Mouse (Mus musculus) 3134 (cell line): ENCODE measurements at regions not wholly inside any gene's neighbourhood (a gene's known extent, or its start where the extent isn't known, plus 50 kb on each side); places are given as distances from the start of the nearest gene placed in this dataset.

ENCODE experiments used
- DNase-seq: peaks from one replicate; pipeline ENCODE4 v3.0.0-alpha.2; 2011; ENCODE audit warnings: low spot score; ENCODE audit not compliant: insufficient read length; ENCODE audit errors: extremely low read depth

DNA sequence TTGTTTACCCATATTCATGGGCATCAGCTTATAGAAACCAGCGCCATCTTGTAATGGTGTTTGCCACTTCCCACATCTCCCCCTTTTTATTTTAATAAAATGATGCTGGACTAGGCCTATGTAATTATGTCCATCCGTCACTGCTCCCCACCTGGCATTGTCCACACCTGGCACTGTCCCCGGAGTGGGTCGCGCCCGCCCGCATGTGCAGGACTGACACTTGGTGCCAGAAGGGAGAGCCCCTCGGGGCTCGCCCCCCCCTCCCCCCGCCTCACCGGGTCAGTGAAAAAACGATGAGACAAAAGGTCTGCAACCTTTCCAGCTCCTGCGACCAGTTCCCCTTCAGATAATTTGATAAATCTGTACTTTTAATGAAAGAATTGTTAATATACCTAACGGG lies 450.8 kb upstream of the Epha6 start:
- peak; percentile 1 for DNase-seq

DNA sequence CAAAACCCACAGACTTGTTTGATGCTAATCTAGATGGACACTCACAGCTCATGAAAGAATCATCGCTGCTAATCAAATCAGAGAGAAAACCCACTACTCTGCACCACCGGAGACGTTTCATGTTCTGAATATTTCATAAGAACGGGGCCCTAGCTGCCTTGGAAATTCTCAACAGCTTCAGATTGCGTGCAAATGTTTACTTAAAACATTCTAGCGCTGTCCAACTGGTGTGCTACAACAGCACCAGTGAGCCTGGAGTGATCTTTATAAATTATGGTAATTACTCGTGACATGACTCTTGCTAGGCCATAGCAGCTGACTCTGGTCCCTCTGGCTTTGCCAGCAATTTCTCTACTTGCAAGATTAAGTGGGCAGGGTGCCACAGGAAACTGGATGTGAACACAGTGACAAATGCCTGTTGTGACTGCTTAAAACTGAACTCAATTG lies 435.8 kb upstream of the Epha6 start:
- no peak for DNase-seq
